Mouse (Mus musculus) ES-Bruce4 (cell line): ENCODE measurements around the gene Gucy2d. TPM values are rescaled to one million over a fixed set of nuclear protein-coding genes. Genes with fewer than 3 reads are reported as not detected.

Source experiments
- H3K27ac ChIP-seq: 2 replicates; pipeline ENCODE4 v1.5.1; 2012; ENCODE audit warnings: low read length, inconsistent platforms; ENCODE audit not compliant: insufficient read depth
- H3K27me3 ChIP-seq: 2 replicates; pipeline ENCODE4 v1.6.1; 2012; ENCODE audit warnings: mild to moderate bottlenecking, low read length, inconsistent platforms; ENCODE audit not compliant: control insufficient read depth, poor library complexity, insufficient read depth, severe bottlenecking
- H3K36me3 ChIP-seq: 2 replicates; pipeline ENCODE4 v1.6.1; 2012; ENCODE audit warnings: inconsistent platforms, mild to moderate bottlenecking, low read length, moderate library complexity; ENCODE audit not compliant: control insufficient read depth, poor library complexity, insufficient read depth, severe bottlenecking
- H3K4me1 ChIP-seq: one replicate; pipeline ENCODE4 v1.8.1; 2011; ENCODE audit warnings: low read length; ENCODE audit not compliant: control insufficient read depth, insufficient read depth
- H3K4me3 ChIP-seq: 2 replicates; pipeline ENCODE4 v1.5.1; 2011; ENCODE audit warnings: low read depth, mild to moderate bottlenecking, low read length
- H3K9ac ChIP-seq: 2 replicates; pipeline ENCODE4 v1.6.1; 2012; ENCODE audit warnings: low read depth, mild to moderate bottlenecking, inconsistent platforms; ENCODE audit not compliant: poor library complexity, severe bottlenecking
- H3K9me3 ChIP-seq: replicated peaks from 2 replicates; pipeline ENCODE4 v1.6.1; 2012; ENCODE audit warnings: mild to moderate bottlenecking, low read length, inconsistent platforms; ENCODE audit not compliant: control insufficient read depth, poor library complexity, insufficient read depth, severe bottlenecking
- CTCF ChIP-seq: IDR thresholded peaks from one replicate; pipeline ENCODE4 v1.8.1; 2011; ENCODE audit warnings: low read depth, low read length
- EP300 ChIP-seq: IDR thresholded peaks from 2 replicates; pipeline ENCODE4 v1.6.1; 2011; ENCODE audit warnings: low read depth, low read length; ENCODE audit not compliant: insufficient read depth
- POLR2A ChIP-seq: IDR thresholded peaks from one replicate; pipeline ENCODE4 v1.8.1; 2011; ENCODE audit warnings: low read length; ENCODE audit not compliant: insufficient read depth
- polyA plus RNA-seq: library from polyadenylated mRNA; stranded (reverse); fragments of >200 nt; gene quantifications from 2 replicates; pipeline ENCODE4 v1.2.4, GENCODE M21; 2011; ENCODE audit warnings: low read depth; ENCODE audit not compliant: missing spikeins, insufficient read depth, insufficient read length

The Gucy2d gene
- polyA plus RNA-seq, result not detected in 2 replicates

DNA sequence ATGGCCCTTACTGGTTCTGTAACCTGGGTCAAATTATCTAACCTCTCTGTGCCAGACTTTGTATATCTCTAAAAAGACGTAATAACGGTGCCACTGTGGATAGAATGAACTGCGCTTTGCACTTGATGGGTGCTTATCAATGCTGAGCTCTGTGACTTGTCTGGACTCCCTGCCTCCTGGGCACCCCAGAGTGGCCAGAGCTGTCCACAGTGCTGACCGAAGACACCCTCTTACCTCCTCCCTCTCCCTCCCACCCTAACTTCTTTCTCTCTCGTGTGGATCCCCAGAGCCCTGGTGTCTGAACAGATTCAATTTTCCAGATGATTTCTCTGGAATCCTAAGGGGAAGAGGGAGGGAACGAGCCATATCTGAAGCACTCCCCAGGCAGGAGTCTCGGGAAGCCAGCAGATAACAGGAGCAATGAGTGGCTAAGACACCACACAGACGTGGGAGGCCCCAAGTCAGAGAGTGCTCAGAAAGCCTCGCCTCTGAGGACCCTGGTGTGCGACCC, at the start of gene Gucy2d:
Gene Gucy2d, plus strand, starts transcription at position 461 of the 511 bp plus-strand sequence.
- H3K4me1 ChIP-seq, result no peaks in the 10 kb centered on the region
- H3K27me3 ChIP-seq, result no peaks in the 10 kb centered on the region
- H3K4me3 ChIP-seq, result no peak within 1 kb of the TSS
- no peaks in the 10 kb centered on the region for H3K36me3 ChIP-seq
- H3K9ac ChIP-seq, result no peak within 1 kb of the TSS
- no peaks in the 10 kb centered on the region for H3K9me3 ChIP-seq
- no peak for TF ChIP-seq POLR2A
- no peak for TF ChIP-seq CTCF
- TF ChIP-seq EP300, result no peak
- H3K27ac ChIP-seq, result no peak within 1 kb of the TSS

GRCm38 (mm10) chr7:98390486-98390885, 49.7 kb upstream of the Gucy2d start:
- Histone ChIP-seq H3K4me1 (no peaks in the 10 kb centered on the region), H3K27ac (no peak overlapping the region), H3K9ac (no peak overlapping the region), H3K27me3 (no peaks in the 10 kb centered on the region), H3K4me3 (no peak overlapping the region), H3K36me3 (no peaks in the 10 kb centered on the region), H3K9me3 (no peaks in the 10 kb centered on the region)
- no peak for TF ChIP-seq CTCF
- no peak for TF ChIP-seq POLR2A
- no peak for TF ChIP-seq EP300

DNA sequence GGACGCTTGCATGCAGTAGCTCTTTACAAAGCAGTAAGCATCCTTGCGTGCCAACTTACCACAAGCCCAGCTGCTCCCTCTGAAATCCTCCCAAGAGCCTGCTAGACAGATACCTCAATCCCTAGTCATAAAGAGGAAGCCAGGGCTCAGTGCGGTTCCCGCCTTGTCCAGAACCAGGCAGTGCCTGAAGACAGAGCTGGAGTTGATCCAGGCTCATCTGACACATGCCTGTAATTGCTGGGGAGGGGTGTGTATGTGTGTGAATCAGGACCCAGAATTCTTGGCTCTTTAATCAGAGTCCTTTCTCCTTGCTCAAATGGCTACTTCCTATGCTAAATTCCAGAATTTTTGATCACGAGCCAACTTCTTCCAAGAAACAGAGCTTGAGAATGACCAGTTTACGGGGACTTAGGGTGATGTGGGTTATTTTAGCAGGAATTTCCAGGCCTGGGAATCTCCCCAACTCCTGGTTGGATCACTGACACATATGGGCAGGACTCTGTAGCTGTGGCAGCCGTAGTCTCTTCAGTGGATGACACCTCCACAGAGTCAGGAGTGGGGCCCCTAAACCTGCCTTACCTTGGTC, 48.8 kb upstream of the Gucy2d start:
- Histone ChIP-seq H3K36me3 (no peaks in the 10 kb centered on the region), H3K27ac (no peak overlapping the region), H3K9me3 (no peaks in the 10 kb centered on the region), H3K27me3 (no peaks in the 10 kb centered on the region), H3K4me1 (no peaks in the 10 kb centered on the region), H3K9ac (no peak overlapping the region), H3K4me3 (no peak overlapping the region)
- TF ChIP-seq EP300, result no peak
- TF ChIP-seq CTCF, result no peak
- TF ChIP-seq POLR2A, result no peak

DNA sequence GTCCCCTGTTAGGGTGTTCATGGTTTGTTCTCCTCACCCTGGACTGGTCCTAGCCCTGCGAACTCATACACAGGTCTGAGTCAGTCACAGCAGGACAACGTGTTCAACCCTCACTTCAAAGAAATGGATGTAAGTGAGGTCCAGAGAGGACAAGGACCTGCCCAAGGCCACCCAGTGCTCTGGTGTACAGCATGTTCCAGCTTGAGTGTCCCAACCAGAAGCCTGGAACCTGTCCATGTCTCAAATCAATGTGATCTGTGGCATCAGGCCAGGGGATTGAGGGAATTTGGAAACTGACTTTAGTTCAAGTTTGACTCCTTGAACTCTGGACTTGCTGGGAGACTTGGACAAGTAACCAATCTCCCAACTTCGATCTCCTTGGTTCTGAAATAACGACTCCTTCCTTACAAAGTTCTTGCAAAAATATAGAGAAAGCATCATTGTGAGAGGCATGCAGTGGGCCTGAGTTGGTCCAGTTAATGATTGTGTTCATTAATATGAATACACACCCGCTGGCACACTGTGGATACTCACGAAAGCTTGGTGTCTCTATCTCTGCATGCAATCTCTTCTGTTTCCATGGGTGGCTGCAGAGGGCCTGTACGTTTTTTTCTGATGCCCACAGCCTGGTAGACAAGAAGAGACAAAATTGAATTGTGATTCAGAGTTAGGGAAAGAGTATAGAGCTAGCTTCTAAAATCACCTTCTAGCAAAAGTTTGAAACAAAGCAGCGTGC, 47.6 kb upstream of the Gucy2d start:
- Histone ChIP-seq H3K36me3 (no peaks in the 10 kb centered on the region), H3K27me3 (no peaks in the 10 kb centered on the region), H3K27ac (no peak overlapping the region), H3K9me3 (0 out of 2 replicates have a peak, but pooled peaks cover 1% of the 10 kb centered on the region), H3K9ac (no peak overlapping the region), H3K4me3 (no peak overlapping the region), H3K4me1 (no peaks in the 10 kb centered on the region)
- TF ChIP-seq EP300 (no peak), CTCF (no peak), POLR2A (no peak)

GRCm38 (mm10) chr7:98402582-98403574, 37.3 kb upstream of the Gucy2d start:
- H3K4me1 ChIP-seq, result no peaks in the 10 kb centered on the region
- no peaks in the 10 kb centered on the region for H3K27me3 ChIP-seq
- no peak overlapping the region for H3K4me3 ChIP-seq
- H3K36me3 ChIP-seq, result no peaks in the 10 kb centered on the region
- H3K9ac ChIP-seq, result no peak overlapping the region
- H3K27ac ChIP-seq, result no peak overlapping the region
- 0 out of 2 replicates have a peak, but pooled peaks cover 4% of the 10 kb centered on the region for H3K9me3 ChIP-seq
- no peak for TF ChIP-seq CTCF
- TF ChIP-seq EP300, result no peak
- TF ChIP-seq POLR2A, result no peak
